Mouse (Mus musculus) urinary bladder, postnatal 4 days (tissue): ENCODE data around the gene Pfpl.

Experiments used
- DNase-seq, 2 experiments: peaks; one replicate each; pipeline ENCODE4 v3.0.0; 2021 to 2022; ENCODE audit warnings: low spot score in 2 of 2

Pfpl gene

GRCm38 (mm10) chr19:12427605-12428004 is at the start of gene Pfpl:
Gene Pfpl, plus strand, starts transcription at chr19:12427905.
- no peak for DNase-seq

GRCm38 (mm10) chr19:12386979-12387378 is 40.7 kb upstream of the Pfpl start, which contains the start of gene Olfr1440:
Gene Olfr1440, plus strand, starts transcription at chr19:12387279.
- DNase-seq = no peak

- no peak for DNase-seq
Measured at GRCm38 (mm10) chr19:12413737-12414136, 14.0 kb upstream of the Pfpl start.

- DNase-seq = no peak
Measured at GRCm38 (mm10) chr19:12417361-12417760, 10.3 kb upstream of the Pfpl start, which contains the start of gene Olfr1441. Gene Olfr1441, plus strand, starts transcription at chr19:12417433.

- DNase-seq = no peak
Measured at GRCm38 (mm10) chr19:12418312-12418711, 9.4 kb upstream of the Pfpl start.

GRCm38 (mm10) chr19:12420555-12420954 is 7.2 kb upstream of the Pfpl start:
- DNase-seq = no peak

GRCm38 (mm10) chr19:12421680-12422079 is 6.0 kb upstream of the Pfpl start:
- DNase-seq = no peak

GRCm38 (mm10) chr19:12427101-12427500 is 604 bp upstream of the Pfpl start:
- DNase-seq = no peak

- peak in 1 of 2 experiments; percentile 28 for DNase-seq
Measured at GRCm38 (mm10) chr19:12433033-12433432, 5.3 kb downstream of the Pfpl start.

GRCm38 (mm10) chr19:12435011-12435416 is 7.3 kb downstream of the Pfpl start:
- DNase-seq = no peak

- DNase-seq = no peak
Measured at GRCm38 (mm10) chr19:12435750-12436524, 8.2 kb downstream of the Pfpl start.

- DNase-seq = no peak
Measured at GRCm38 (mm10) chr19:12439581-12439980, 11.9 kb downstream of the Pfpl start.

GRCm38 (mm10) chr19:12440103-12440725 is 12.5 kb downstream of the Pfpl start:
- no peak for DNase-seq

GRCm38 (mm10) chr19:12442560-12442959 is 14.9 kb downstream of the Pfpl start:
- no peak for DNase-seq

GRCm38 (mm10) chr19:12445014-12445413 is 17.3 kb downstream of the Pfpl start:
- no peak for DNase-seq

- DNase-seq = no peak
Measured at GRCm38 (mm10) chr19:12457401-12458066, 29.8 kb downstream of the Pfpl start.

- no peak for DNase-seq
Measured at GRCm38 (mm10) chr19:12459516-12459915, 31.8 kb downstream of the Pfpl start.

- no peak for DNase-seq
Measured at GRCm38 (mm10) chr19:12460282-12461249, 32.9 kb downstream of the Pfpl start, which contains the start of gene Mpeg1. Gene Mpeg1, plus strand, starts transcription at chr19:12460779.

GRCm38 (mm10) chr19:12462851-12463721 is 35.4 kb downstream of the Pfpl start:
- DNase-seq = no peak

- no peak for DNase-seq
Measured at GRCm38 (mm10) chr19:12463722-12464035, 36.0 kb downstream of the Pfpl start.
